Mouse (Mus musculus) forebrain, embryonic 14.5 days (tissue): ENCODE results near the gene Casq2. TPM values are rescaled to one million over a fixed set of nuclear protein-coding genes. Genes with fewer than 3 reads are reported as not detected.
A peak's percentile ranks its signal among the peaks of the same experiment; 100 is the strongest.

Experiments
- ATAC-seq: fragments of 200-750 bp; cut with Nextera tagmentation; 2 replicates; pipeline ENCODE4 v1.8.0; 2017; ENCODE audit warnings: mild to moderate bottlenecking, moderate library complexity
- DNase-seq: peaks from one replicate; pipeline ENCODE4 v3.0.0-alpha.2; 2015; ENCODE audit warnings: low spot score
- H3K27ac ChIP-seq: fragments of 300-500 bp; sonication (generic); 2 replicates; pipeline ENCODE4 v1.5.1; 2014; ENCODE audit warnings: low read depth, mild to moderate bottlenecking, control low read depth, low read length, moderate library complexity
- H3K27me3 ChIP-seq: fragments of 300-500 bp; sonication (generic); replicated peaks from 2 replicates; pipeline ENCODE4 v1.6.1; 2014; ENCODE audit warnings: low read length, control low read depth, mixed read lengths; ENCODE audit not compliant: control insufficient read depth, insufficient read depth
- H3K36me3 ChIP-seq: fragments of 300-500 bp; sonication (generic); 2 replicates; pipeline ENCODE4 v1.6.1; 2014; ENCODE audit warnings: low read length, control low read depth; ENCODE audit not compliant: control insufficient read depth, insufficient read depth
- H3K4me1 ChIP-seq: fragments of 300-500 bp; sonication (generic); 2 replicates; pipeline ENCODE4 v1.6.1; 2014; ENCODE audit warnings: antibody characterized with exemption, low read length, control low read depth; ENCODE audit not compliant: control insufficient read depth, insufficient read depth
- H3K4me2 ChIP-seq: fragments of 300-500 bp; sonication (generic); 2 replicates; pipeline ENCODE4 v1.6.1; 2014; ENCODE audit warnings: mild to moderate bottlenecking, control low read depth, low read length
- H3K4me3 ChIP-seq: fragments of 300-500 bp; sonication (generic); 2 replicates; pipeline ENCODE4 v1.5.1; 2014; ENCODE audit warnings: low read depth, low read length, control low read depth
- H3K9ac ChIP-seq: fragments of 300-500 bp; sonication (generic); 2 replicates; pipeline ENCODE4 v1.6.1; 2014; ENCODE audit warnings: mild to moderate bottlenecking, low read length, control low read depth, moderate library complexity
- H3K9me3 ChIP-seq: fragments of 300-500 bp; sonication (generic); replicated peaks from 2 replicates; pipeline ENCODE4 v1.6.1; 2016; ENCODE audit warnings: low read length, control low read depth, mixed read lengths; ENCODE audit not compliant: control insufficient read depth
- WGBS: fragments of 180-500 bp; shearing (Covaris S2); extraction: QIAGEN DNeasy Blood & Tissue Kit; methylation state at CpG from one replicate; pipeline ENCODE4 v1.1.7; 2014; 5-methylcytosine and 5-hydroxymethylcytosine counted together
- polyA plus RNA-seq: library from polyadenylated mRNA; unstranded; fragments of >200 nt; fragmentation: Nextera tagmentation; extraction: Ambion mirVana; gene quantifications from 2 replicates; pipeline ENCODE4 v1.2.1, GENCODE M21; 2014

Gene Casq2
- polyA plus RNA-seq, 1 experiment from 2014 or later: 0.48 TPM

DNA sequence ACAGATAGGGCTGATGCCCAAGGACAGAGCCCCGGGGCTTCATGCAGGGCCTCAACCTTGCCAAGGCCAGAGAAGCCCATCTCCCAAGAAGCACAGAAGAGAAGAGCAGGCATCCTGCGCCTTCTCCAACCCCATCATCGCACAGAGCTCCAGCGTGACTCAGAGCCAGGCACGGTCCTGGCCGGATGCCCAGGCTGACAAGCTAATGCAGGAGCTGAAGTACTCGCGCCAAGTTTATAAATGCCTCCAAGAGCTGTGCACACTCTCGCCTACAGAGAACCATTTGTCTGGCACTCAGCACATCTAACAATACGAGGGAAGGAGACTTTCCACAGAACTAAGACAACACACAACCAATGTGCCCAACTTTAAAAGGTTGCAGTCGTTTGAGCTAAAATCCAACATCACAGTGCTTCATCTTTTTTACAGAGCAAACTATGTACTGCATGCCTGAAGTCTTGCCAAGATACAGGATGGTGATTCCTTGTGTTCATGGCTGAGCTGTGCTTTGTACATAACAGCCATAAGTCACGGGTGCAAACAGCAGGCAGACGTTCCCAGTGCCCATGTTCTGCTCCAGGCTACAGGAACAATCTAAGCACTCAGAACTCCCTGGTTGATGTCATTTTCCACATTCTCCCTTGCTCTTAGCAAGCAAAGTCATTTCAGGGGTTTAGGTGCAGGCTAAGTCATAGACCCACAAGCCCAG lies 83.1 kb downstream of the Casq2 start:
- Histone ChIP-seq H3K36me3 (no peaks in the 10 kb centered on the region), H3K27ac (peak overlapping the region; percentile 28; the same call in 1 of the 2 replicates), H3K4me3 (no peak overlapping the region), H3K27me3 (no peaks in the 10 kb centered on the region), H3K9ac (no peak overlapping the region), H3K4me1 (peaks cover 18% of the 10 kb centered on the region), H3K4me2 (no peak overlapping the region), H3K9me3 (no peaks in the 10 kb centered on the region)
- ATAC-seq (peak; percentile 94), DNase-seq (peak; percentile 97)
- WGBS: 17% methylated on average over 13 of the region's 13 CpGs

DNA sequence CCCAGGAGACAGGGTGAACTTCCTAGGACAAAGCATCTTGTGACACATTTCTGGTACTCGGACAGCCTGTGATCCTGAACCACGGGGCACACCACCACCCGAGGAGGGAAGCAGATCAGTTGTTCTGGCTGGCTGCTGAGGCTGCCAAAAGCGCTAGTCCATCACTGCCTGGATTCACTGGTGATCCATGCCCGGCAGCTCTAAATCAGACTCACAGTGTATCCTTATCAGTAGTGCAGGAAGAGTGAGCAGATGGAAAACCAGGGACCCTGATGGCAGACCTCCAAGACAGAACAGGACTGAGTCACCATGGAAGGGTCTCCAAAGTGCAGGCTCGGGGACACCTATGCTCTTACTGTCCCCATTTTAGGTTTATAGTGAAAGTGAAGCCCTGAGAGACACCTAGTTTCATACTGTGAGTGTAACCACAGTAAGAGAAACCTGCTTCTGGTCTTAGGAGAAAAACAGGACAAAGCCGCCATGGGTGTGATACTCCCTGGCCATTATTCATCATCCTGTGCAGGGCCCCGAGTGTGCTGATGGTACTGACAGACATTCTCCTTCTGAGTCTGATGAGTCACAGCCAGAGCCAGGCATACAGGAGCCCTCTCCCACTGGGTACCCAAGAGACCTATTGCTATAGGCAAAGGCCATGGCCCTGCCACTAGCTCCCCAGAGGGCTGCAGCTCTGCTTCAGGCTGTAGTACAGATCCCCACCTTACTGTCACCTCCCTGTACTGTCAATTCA lies 88.1 kb downstream of the Casq2 start:
- Histone ChIP-seq H3K4me2 (no peak overlapping the region), H3K27ac (no peak overlapping the region), H3K9me3 (no peaks in the 10 kb centered on the region), H3K27me3 (no peaks in the 10 kb centered on the region), H3K36me3 (no peaks in the 10 kb centered on the region), H3K4me3 (no peak overlapping the region), H3K9ac (no peak overlapping the region), H3K4me1 (peaks cover 6% of the 10 kb centered on the region)
- DNase-seq (no peak), ATAC-seq (no peak)
- WGBS: 80% methylated on average over 8 of the region's 8 CpGs

DNA sequence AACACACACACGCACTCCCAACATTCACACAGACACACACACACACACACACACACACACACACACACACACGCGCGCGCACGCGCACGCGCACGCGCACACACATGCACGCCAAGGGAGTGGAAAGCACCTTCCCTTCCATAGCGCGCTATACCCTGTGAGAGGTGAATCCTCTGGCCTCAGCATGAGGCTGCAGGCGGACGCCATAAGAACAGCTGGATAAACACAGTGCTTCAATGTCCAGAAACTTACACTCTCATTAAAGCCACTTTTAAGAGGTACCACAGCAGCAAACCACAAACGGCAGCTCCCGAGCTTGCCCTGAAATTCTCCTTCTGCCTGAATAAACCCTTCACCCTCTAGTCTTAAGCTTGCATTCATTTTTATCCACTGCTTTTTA lies 89.5 kb downstream of the Casq2 start:
- Histone ChIP-seq H3K9ac (no peak overlapping the region), H3K4me2 (no peak overlapping the region)
- 89% methylated on average over 18 of the region's 18 CpGs for WGBS

DNA sequence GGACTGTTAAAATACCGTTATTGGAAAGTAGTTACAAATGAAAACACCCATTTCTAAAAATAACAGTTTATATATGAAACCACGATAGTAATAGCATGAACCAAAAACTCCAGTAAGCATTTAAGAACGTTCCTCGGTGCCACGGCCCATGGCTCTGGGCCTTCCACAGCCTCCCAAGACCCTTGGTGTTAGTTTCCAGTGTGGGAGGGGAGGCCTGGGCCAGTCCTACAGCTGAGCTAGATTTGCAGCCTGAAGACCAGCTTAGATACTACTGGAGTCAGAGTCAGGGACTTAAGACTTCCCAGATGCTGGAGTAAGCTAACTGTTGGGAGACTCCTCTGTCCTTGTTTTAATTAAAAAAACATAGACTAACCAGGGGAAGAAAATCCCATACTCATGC lies 89.9 kb downstream of the Casq2 start:
- no peaks in the 10 kb centered on the region for H3K4me1 ChIP-seq
- H3K4me2 ChIP-seq: no peak overlapping the region
- no peak overlapping the region for H3K4me3 ChIP-seq
- DNase-seq: no peak
- H3K36me3 ChIP-seq: no peaks in the 10 kb centered on the region
- no peaks in the 10 kb centered on the region for H3K27me3 ChIP-seq
- WGBS: 89% methylated on average over 5 of the region's 5 CpGs
- H3K9me3 ChIP-seq: no peaks in the 10 kb centered on the region
- no peak overlapping the region for H3K27ac ChIP-seq
- H3K9ac ChIP-seq: no peak overlapping the region
- ATAC-seq: no peak

More for the DNA sequence above, 89.5 kb downstream of the Casq2 start:
- H3K4me3 ChIP-seq: no peak overlapping the region
- DNase-seq: no peak
- H3K4me1 ChIP-seq: no peaks in the 10 kb centered on the region
- no peaks in the 10 kb centered on the region for H3K9me3 ChIP-seq
- H3K36me3 ChIP-seq: no peaks in the 10 kb centered on the region
- H3K27ac ChIP-seq: no peak overlapping the region
- H3K27me3 ChIP-seq: no peaks in the 10 kb centered on the region
- no peak for ATAC-seq

DNA sequence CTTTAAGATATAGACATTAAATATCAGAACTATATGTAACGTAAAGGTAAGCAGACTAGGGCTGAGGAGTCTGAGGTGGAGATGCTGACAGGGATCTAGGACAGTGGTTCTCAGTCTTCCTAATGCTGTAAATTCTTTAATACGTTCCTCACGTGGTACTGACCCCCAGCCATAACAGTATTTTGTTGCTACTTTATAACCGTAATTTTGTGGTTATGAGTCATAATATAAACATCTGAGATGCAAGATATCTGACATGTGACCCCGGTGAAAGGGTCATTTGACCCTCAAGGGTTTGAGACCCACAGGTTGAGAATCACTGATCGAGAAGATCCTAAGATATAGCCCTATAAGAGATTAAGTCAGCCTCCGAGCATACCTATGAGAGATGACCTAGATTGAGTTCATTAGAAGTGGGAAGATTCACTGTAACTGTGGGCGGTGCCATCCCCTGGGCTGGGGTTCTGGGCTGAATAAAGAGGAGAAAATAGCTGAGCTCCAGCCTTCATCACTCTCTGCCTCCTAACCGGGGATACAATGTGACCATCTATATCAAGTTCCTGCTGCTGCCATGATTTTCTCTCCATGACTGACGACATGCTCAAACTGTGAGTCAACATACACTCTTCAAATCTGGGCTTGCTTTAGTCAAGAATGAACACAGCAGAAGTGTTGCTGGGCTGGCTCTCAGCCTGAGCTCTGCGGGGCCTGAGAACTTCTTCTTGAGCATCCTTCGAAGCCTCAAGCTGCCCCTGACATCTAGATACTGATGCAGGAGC lies 91.8 kb downstream of the Casq2 start:
- no peak for ATAC-seq
- Histone ChIP-seq H3K27ac (no peak overlapping the region), H3K4me2 (no peak overlapping the region), H3K36me3 (no peaks in the 10 kb centered on the region), H3K9ac (no peak overlapping the region), H3K9me3 (no peaks in the 10 kb centered on the region), H3K4me3 (no peak overlapping the region), H3K4me1 (no peaks in the 10 kb centered on the region), H3K27me3 (no peaks in the 10 kb centered on the region)
- 93% methylated on average over 12 of the region's 12 CpGs for WGBS
- DNase-seq: no peak

DNA sequence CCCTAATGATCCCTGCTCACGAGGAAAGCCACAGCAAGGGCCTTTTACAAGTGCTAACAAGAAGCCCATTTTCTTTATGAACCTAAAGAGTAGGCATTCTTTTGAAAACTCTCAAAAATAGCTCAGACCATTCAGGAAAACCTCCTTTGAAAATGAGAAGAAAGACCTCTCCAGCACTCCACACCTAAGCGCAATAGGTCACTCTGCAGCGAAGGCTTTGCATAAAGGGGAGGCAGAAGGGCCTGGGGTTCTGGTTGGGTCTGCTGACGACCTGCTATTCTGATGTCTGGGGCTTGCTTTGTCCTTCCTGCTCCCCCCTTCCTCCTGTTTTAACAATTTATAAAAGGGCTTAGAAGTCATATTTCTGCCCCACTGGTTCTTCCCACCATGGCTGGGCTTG lies 93.7 kb downstream of the Casq2 start:
- no peaks in the 10 kb centered on the region for H3K36me3 ChIP-seq
- H3K4me2 ChIP-seq: no peak overlapping the region
- DNase-seq (peak; percentile 44), ATAC-seq (peak; percentile 65)
- H3K4me3 ChIP-seq: no peak overlapping the region
- 15% methylated on average over 4 of the region's 4 CpGs for WGBS
- H3K27ac ChIP-seq: no peak overlapping the region
- no peak overlapping the region for H3K9ac ChIP-seq
- no peaks in the 10 kb centered on the region for H3K9me3 ChIP-seq
- no peaks in the 10 kb centered on the region for H3K4me1 ChIP-seq
- H3K27me3 ChIP-seq: no peaks in the 10 kb centered on the region

DNA sequence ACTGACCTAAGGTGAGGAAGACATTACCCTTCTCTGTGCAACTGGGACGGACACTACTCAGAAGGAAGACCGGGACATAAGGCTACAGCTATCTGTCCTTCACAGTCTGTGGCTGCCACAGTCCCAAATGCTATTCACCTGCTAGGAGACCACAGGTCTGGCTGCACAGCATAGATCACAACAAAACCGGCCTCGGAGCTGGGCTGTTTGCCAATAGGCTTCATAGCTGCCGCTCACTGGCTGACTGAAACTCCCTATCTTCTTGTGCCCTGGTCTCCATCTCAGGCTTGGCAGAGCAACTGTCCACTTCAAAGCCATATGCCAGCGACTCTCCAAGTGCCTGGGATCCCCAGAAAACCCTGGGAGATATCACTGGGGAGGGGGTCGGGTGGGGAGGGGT lies 94.5 kb downstream of the Casq2 start:
- Histone ChIP-seq H3K27me3 (no peaks in the 10 kb centered on the region), H3K9ac (no peak overlapping the region), H3K36me3 (no peaks in the 10 kb centered on the region), H3K4me1 (no peaks in the 10 kb centered on the region), H3K4me2 (no peak overlapping the region), H3K4me3 (no peak overlapping the region), H3K9me3 (no peaks in the 10 kb centered on the region), H3K27ac (0 out of 2 replicates have a peak overlapping the region, but pooled peaks have one; percentile 21)
- DNase-seq (no peak), ATAC-seq (no peak)
- 56% methylated on average over 7 of the region's 7 CpGs for WGBS

DNA sequence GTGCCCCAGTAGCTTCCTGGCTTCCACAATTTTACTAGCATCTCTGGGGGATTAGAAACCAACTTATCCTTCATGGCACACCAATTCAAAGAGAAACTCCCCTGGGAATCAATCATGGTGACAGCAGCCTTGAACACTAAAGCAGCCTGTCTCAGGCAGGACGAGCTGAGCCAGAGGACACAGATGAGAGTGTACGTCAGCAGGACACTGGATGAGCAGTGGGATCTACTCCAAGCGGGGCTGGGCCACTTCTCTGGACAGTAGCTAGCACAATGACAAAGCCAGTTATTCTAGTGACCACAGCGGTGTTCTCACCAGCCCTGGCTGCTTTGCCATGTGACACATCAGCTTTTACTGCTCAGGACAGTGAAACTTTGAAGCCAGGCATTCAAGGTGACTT lies 95.0 kb downstream of the Casq2 start:
- H3K9me3 ChIP-seq: no peaks in the 10 kb centered on the region
- no peak overlapping the region for H3K27ac ChIP-seq
- H3K9ac ChIP-seq: no peak overlapping the region
- WGBS: 89% methylated on average over 4 of the region's 4 CpGs
- no peaks in the 10 kb centered on the region for H3K36me3 ChIP-seq
- DNase-seq (no peak), ATAC-seq (no peak)
- H3K27me3 ChIP-seq: no peaks in the 10 kb centered on the region
- no peak overlapping the region for H3K4me3 ChIP-seq
- H3K4me2 ChIP-seq: no peak overlapping the region
- no peaks in the 10 kb centered on the region for H3K4me1 ChIP-seq
